Mouse (Mus musculus) kidney, adult 2 months (tissue): Measurements from ENCODE around the gene Krt81. TPM values are rescaled to one million over a fixed set of nuclear protein-coding genes. Genes with fewer than 3 reads are reported as not detected.
A peak's percentile ranks its signal among the peaks of the same experiment; 100 is the strongest.

Experiments used
- DNase-seq: peaks from one replicate; pipeline ENCODE4 v3.0.0; 2021
- H3K27ac ChIP-seq: fragments of 200-500 bp; 2 replicates; pipeline ENCODE4 v1.5.1; 2012; ENCODE audit warnings: low read depth, low read length, control low read depth, inconsistent platforms; ENCODE audit not compliant: insufficient read depth
- H3K27me3 ChIP-seq: fragments of 200-500 bp; replicated peaks from 2 replicates; pipeline ENCODE4 v1.6.1; 2012; ENCODE audit warnings: mild to moderate bottlenecking, moderate library complexity, low read length, inconsistent platforms; ENCODE audit not compliant: control insufficient read depth, insufficient read depth
- H3K36me3 ChIP-seq: fragments of 200-500 bp; 2 replicates; pipeline ENCODE4 v1.6.1; 2012; ENCODE audit warnings: mild to moderate bottlenecking, moderate library complexity, low read length, inconsistent platforms; ENCODE audit not compliant: control insufficient read depth, insufficient read depth
- H3K4me1 ChIP-seq: fragments of 200-500 bp; 2 replicates; pipeline ENCODE4 v1.6.1; 2011; ENCODE audit warnings: low read length; ENCODE audit not compliant: control insufficient read depth, insufficient read depth
- H3K4me3 ChIP-seq: fragments of 200-500 bp; 2 replicates; pipeline ENCODE4 v1.5.1; 2011; ENCODE audit warnings: mild to moderate bottlenecking, low read depth, low read length, control low read depth; ENCODE audit not compliant: insufficient read depth
- CTCF ChIP-seq: fragments of 200-500 bp; conservative IDR thresholded peaks from 2 replicates; pipeline ENCODE4 v1.5.1; 2011; ENCODE audit warnings: low read depth, mild to moderate bottlenecking, control low read depth, low read length, moderate library complexity, mixed read lengths; ENCODE audit not compliant: insufficient read depth, insufficient read length
- POLR2A ChIP-seq: fragments of 200-500 bp; IDR thresholded peaks from one replicate; pipeline ENCODE4 v1.6.1; 2011; ENCODE audit warnings: low read depth, low read length, control low read depth
- WGBS: fragments of 180-500 bp; shearing (Covaris S2); methylation state at CpG from one replicate; pipeline ENCODE4 v1.1.7; 2018; 5-methylcytosine and 5-hydroxymethylcytosine counted together
- polyA plus RNA-seq: library from polyadenylated mRNA; depleted of rRNA; stranded (reverse); fragments of >200 nt; gene quantifications from 2 replicates; pipeline ENCODE4 v1.2.3, GENCODE M21; 2012

Gene Krt81
- polyA plus RNA-seq, 1 experiment, result not detected

- 11% methylated on average over 13 of the region's 13 CpGs for WGBS
- TF ChIP-seq POLR2A (no peak), CTCF (peak; percentile 66)
- Histone ChIP-seq H3K27me3 (no peaks in the 10 kb centered on the region), H3K4me1 (no peaks in the 10 kb centered on the region), H3K4me3 (no peak overlapping the region), H3K36me3 (no peaks in the 10 kb centered on the region), H3K27ac (no peak overlapping the region)
- peak; percentile 74 for DNase-seq
Measured at GRCm38 (mm10) chr15:101453093-101453736, 10.3 kb downstream of the Krt81 start.

GRCm38 (mm10) chr15:101447444-101447843 is 16.1 kb downstream of the Krt81 start, which contains the start of gene Krt88:
Gene Krt88, plus strand, starts transcription at chr15:101447744.
- H3K4me3 ChIP-seq, result no peak within 1 kb of the TSS
- H3K27ac ChIP-seq, result no peak within 1 kb of the TSS
- no peaks in the 10 kb centered on the region for H3K36me3 ChIP-seq
- WGBS, result 62% methylated on average over 2 of the region's 2 CpGs
- H3K27me3 ChIP-seq, result no peaks in the 10 kb centered on the region
- TF ChIP-seq POLR2A (no peak), CTCF (no peak)
- no peak for DNase-seq
- H3K4me1 ChIP-seq, result no peaks in the 10 kb centered on the region

GRCm38 (mm10) chr15:101446572-101446971 is 17.0 kb downstream of the Krt81 start:
- H3K4me3 ChIP-seq, result no peak overlapping the region
- no peaks in the 10 kb centered on the region for H3K4me1 ChIP-seq
- 67% methylated on average over 11 of the region's 11 CpGs for WGBS
- H3K36me3 ChIP-seq, result no peaks in the 10 kb centered on the region
- TF ChIP-seq POLR2A, result no peak
- TF ChIP-seq CTCF, result no peak
- H3K27me3 ChIP-seq, result no peaks in the 10 kb centered on the region
- H3K27ac ChIP-seq, result no peak overlapping the region
- DNase-seq, result no peak

- WGBS, result 76% methylated on average over 4 of the region's 4 CpGs
- no peak overlapping the region for H3K4me3 ChIP-seq
- no peak for DNase-seq
- no peak overlapping the region for H3K27ac ChIP-seq
- H3K4me1 ChIP-seq, result no peaks in the 10 kb centered on the region
- H3K36me3 ChIP-seq, result no peaks in the 10 kb centered on the region
- H3K27me3 ChIP-seq, result no peaks in the 10 kb centered on the region
- TF ChIP-seq POLR2A, result no peak
- no peak for TF ChIP-seq CTCF
Measured at GRCm38 (mm10) chr15:101440837-101441236, 22.7 kb downstream of the Krt81 start.

GRCm38 (mm10) chr15:101438555-101438954 is 25.0 kb downstream of the Krt81 start, which contains the start of gene Krt87:
Gene Krt87, minus strand, starts transcription at chr15:101438804.
- H3K27ac ChIP-seq, result no peak within 1 kb of the TSS
- no peaks in the 10 kb centered on the region for H3K4me1 ChIP-seq
- H3K36me3 ChIP-seq, result no peaks in the 10 kb centered on the region
- H3K27me3 ChIP-seq, result no peaks in the 10 kb centered on the region
- TF ChIP-seq CTCF, result no peak
- TF ChIP-seq POLR2A, result no peak
- no peak for DNase-seq
- WGBS, result 5% methylated on average over 34 of the region's 34 CpGs
- no peak within 1 kb of the TSS for H3K4me3 ChIP-seq

- no peak for TF ChIP-seq POLR2A
- TF ChIP-seq CTCF, result no peak
- H3K4me1 ChIP-seq, result no peaks in the 10 kb centered on the region
- H3K36me3 ChIP-seq, result no peaks in the 10 kb centered on the region
- no peak overlapping the region for H3K27ac ChIP-seq
- no peak overlapping the region for H3K4me3 ChIP-seq
- 84% methylated on average over 7 of the region's 7 CpGs for WGBS
- H3K27me3 ChIP-seq, result no peaks in the 10 kb centered on the region
- DNase-seq, result no peak
Measured at GRCm38 (mm10) chr15:101436611-101437010, 26.9 kb downstream of the Krt81 start.

GRCm38 (mm10) chr15:101424914-101425313 is 38.6 kb downstream of the Krt81 start:
- TF ChIP-seq POLR2A (no peak), CTCF (no peak)
- no peaks in the 10 kb centered on the region for H3K27me3 ChIP-seq
- WGBS, result 29% methylated on average over 5 of the region's 5 CpGs
- H3K27ac ChIP-seq, result no peak overlapping the region
- H3K4me3 ChIP-seq, result no peak overlapping the region
- H3K36me3 ChIP-seq, result no peaks in the 10 kb centered on the region
- no peaks in the 10 kb centered on the region for H3K4me1 ChIP-seq
- no peak for DNase-seq

- 55% methylated on average over 6 of the region's 6 CpGs for WGBS
- Histone ChIP-seq H3K4me3 (no peak overlapping the region), H3K4me1 (no peaks in the 10 kb centered on the region; the same call in 1 of the 2 replicates), H3K36me3 (no peaks in the 10 kb centered on the region), H3K27me3 (no peaks in the 10 kb centered on the region), H3K27ac (no peak overlapping the region)
- DNase-seq, result peak; percentile 6
- TF ChIP-seq CTCF, result no peak
- no peak for TF ChIP-seq POLR2A
Measured at GRCm38 (mm10) chr15:101420903-101421302, 42.6 kb downstream of the Krt81 start.
